Mouse (Mus musculus) E14TG2a.4 (cell line): ENCODE results near the gene Fam189a1.

Source experiments
- H3K27me3 ChIP-seq: 2 replicates; pipeline ENCODE4 v1.6.1; 2014; ENCODE audit warnings: low read length, control low read depth; ENCODE audit not compliant: insufficient read depth
- H3K36me3 ChIP-seq: 2 replicates; pipeline ENCODE4 v1.6.1; 2014; ENCODE audit warnings: low read length, control low read depth; ENCODE audit not compliant: insufficient read depth
- H3K4me1 ChIP-seq: replicated peaks from 2 replicates; pipeline ENCODE4 v1.6.1; 2014; ENCODE audit warnings: low read depth, low read length, control low read depth
- H3K4me3 ChIP-seq: replicated peaks from 2 replicates; pipeline ENCODE4 v1.5.1; 2014; ENCODE audit warnings: mild to moderate bottlenecking, low read length
- H3K9me3 ChIP-seq: 2 replicates; pipeline ENCODE4 v1.6.1; 2014; ENCODE audit warnings: low read length, control low read depth
- CTCF ChIP-seq: conservative IDR thresholded peaks from 2 replicates; pipeline ENCODE4 v1.5.1; 2014; ENCODE audit warnings: low read length
- NANOG ChIP-seq: IDR thresholded peaks from 2 replicates; pipeline ENCODE4 v1.6.1; 2014; ENCODE audit warnings: borderline replicate concordance, low read length, mixed read lengths
- POU5F1 ChIP-seq: IDR thresholded peaks from 2 replicates; pipeline ENCODE4 v1.6.1; 2014; ENCODE audit warnings: low read length, borderline replicate concordance

Fam189a1 gene

GRCm38 (mm10) chr7:64840946-64841659 lies 315.3 kb downstream of the Fam189a1 start:
- Histone ChIP-seq H3K4me3 (no peak overlapping the region), H3K27me3 (no peaks in the 10 kb centered on the region), H3K9me3 (peaks cover 24% of the 10 kb centered on the region), H3K36me3 (peaks cover 3% of the 10 kb centered on the region; the same call in 1 of the 2 replicates), H3K4me1 (peaks cover 47% of the 10 kb centered on the region)
- TF ChIP-seq NANOG (no peak), POU5F1 (no peak), CTCF (no peak)

- Histone ChIP-seq H3K4me3 (peak overlapping the region; percentile 56; the same call in 1 of the 2 replicates), H3K9me3 (peaks cover 24% of the 10 kb centered on the region), H3K4me1 (peaks cover 51% of the 10 kb centered on the region), H3K27me3 (no peaks in the 10 kb centered on the region), H3K36me3 (peaks cover 3% of the 10 kb centered on the region; the same call in 1 of the 2 replicates)
- no peak for TF ChIP-seq POU5F1
- TF ChIP-seq NANOG: no peak
- no peak for TF ChIP-seq CTCF
Observed at GRCm38 (mm10) chr7:64840576-64840895, 315.8 kb downstream of the Fam189a1 start.

DNA sequence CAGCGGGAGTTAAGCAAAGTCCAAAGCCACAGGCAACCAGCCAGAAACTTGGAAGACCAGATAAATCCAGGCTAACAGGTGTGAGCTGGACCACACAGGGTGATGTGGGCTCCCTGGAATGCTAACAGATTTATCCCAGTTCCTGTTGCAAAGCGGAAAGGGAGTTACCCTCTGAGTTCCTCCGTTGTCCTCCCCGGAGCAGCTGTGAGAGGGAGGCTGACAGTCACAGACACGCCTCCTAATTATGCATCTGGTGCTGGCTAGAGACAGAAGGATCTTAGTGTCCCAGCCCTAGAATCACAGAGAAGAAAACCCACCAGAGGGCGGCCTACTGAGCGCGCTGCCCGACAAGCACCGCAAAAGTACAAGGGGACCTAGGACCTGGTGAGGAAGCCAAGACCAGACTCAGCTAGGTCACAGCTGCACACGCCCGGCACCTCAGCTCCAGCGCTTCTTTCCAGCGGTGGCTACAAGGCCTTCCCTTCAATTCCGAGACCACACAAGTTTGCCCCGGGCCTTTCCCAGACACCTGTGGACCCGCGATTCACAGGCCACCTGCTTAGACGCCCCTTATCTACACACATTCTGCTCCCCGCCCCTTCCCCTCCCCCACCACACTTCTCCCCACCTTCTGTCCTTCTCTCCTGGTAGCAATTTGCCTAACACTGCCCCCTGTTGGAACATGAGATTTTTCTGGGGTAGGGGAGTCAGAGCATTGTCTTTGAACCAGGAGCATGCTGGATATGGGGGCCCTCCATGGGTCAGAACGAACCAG lies 316.4 kb downstream of the Fam189a1 start:
- Histone ChIP-seq H3K9me3 (peaks cover 24% of the 10 kb centered on the region), H3K4me1 (peaks cover 51% of the 10 kb centered on the region), H3K36me3 (peaks cover 3% of the 10 kb centered on the region; the same call in 1 of the 2 replicates), H3K27me3 (no peaks in the 10 kb centered on the region), H3K4me3 (peak overlapping the region; percentile 56)
- TF ChIP-seq NANOG (0 out of 2 replicates have a peak, but pooled peaks have one; percentile 5), CTCF (0 out of 2 replicates have a peak, but pooled peaks have one; percentile 11), POU5F1 (no peak)

DNA sequence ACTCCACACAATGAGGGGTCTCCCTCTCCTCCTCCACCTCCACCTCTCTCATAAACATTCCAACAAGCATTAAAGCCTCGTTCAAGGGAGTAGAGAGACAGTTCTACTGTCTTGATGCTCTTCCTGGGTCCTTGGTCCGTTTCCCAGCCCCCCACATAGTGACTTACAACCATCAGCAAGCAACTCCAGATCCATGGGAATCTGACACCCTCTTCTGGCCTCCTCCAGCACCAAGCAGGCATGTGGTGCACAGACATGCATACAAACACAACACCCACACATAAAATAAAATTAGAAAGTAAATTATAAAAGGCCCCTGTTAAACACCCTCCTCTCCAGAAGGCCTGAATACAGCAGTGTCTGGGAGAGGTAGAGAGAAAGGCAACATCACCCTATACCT lies 317.1 kb downstream of the Fam189a1 start:
- peaks cover 51% of the 10 kb centered on the region for H3K4me1 ChIP-seq
- no peaks in the 10 kb centered on the region for H3K27me3 ChIP-seq
- H3K4me3 ChIP-seq: peak overlapping the region; percentile 56; the same call in 1 of the 2 replicates
- H3K9me3 ChIP-seq: peaks cover 22% of the 10 kb centered on the region
- H3K36me3 ChIP-seq: peaks cover 3% of the 10 kb centered on the region; the same call in 1 of the 2 replicates
- no peak for TF ChIP-seq NANOG
- no peak for TF ChIP-seq POU5F1
- TF ChIP-seq CTCF: no peak

DNA sequence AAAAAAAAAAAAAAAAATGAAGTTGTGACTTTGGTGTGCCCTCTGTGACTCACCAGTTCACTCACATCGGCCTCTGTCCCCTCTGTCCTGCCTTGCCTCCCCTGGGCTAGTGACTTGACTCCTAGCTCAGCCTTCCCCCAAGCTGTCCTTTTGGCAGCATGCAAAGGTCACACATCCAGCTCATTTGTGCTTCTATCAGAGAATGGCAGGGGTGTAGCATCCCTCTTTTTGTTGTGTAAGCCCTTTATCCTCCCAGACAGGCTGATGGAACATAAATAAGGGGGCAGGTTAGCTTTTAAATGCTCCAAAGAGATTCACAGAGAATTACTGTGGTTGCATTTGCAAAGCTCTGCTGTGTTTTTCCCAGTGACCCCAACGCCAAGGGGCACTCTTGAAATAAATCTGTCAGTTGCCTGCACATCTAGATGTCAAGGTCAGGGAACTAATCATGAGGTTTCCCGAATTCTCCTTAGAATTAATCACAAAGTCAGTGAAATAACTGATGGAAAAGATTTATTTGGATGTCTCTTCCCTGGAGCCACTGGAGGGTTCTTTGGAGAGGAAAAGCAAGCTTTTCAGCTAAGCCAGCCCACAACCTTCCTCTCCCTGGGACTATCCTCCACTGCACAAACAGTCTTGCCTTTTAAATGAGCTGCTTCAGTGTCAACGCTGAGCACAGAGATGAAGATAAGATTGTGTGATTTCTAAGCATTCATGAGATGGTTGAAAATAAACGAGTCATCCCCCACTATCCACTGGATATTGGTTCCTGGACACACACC lies 326.0 kb downstream of the Fam189a1 start:
- no peak overlapping the region; the same call in 1 of the 2 replicates for H3K4me3 ChIP-seq
- H3K36me3 ChIP-seq: no peaks in the 10 kb centered on the region
- TF ChIP-seq NANOG (peak; percentile 59), POU5F1 (no peak)

DNA sequence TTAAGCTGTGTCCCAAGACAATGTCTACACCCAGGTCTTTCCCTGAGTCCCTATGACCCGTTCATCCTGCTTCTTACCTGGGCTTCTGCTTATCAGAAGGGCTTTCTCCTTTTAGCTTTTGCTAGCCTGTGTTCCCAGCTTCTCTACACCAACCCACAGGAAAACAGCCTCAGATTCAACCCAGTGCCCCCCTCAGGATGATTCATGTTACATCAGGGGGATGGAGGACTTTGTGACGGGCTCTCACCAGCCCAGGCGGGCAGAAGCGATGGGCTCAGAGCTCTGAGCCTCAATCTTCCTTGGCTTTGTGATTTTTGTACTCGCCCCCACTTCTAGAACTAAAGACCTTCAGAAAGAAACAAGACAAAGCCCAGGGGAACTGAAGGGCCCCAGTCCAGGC lies 335.3 kb downstream of the Fam189a1 start:
- H3K4me1 ChIP-seq: 0 out of 2 replicates have a peak, but pooled peaks cover 3% of the 10 kb centered on the region
- H3K27me3 ChIP-seq: no peaks in the 10 kb centered on the region
- H3K9me3 ChIP-seq: no peaks in the 10 kb centered on the region
- TF ChIP-seq CTCF (peak; percentile 30), NANOG (no peak)
- no peak overlapping the region for H3K4me3 ChIP-seq
- H3K36me3 ChIP-seq: no peaks in the 10 kb centered on the region

More for the DNA sequence above, 326.0 kb downstream of the Fam189a1 start:
- no peaks in the 10 kb centered on the region for H3K27me3 ChIP-seq
- peaks cover 33% of the 10 kb centered on the region for H3K4me1 ChIP-seq
- no peaks in the 10 kb centered on the region for H3K9me3 ChIP-seq

GRCm38 (mm10) chr7:64819683-64820082 lies 336.7 kb downstream of the Fam189a1 start:
- Histone ChIP-seq H3K4me1 (0 out of 2 replicates have a peak, but pooled peaks cover 3% of the 10 kb centered on the region), H3K4me3 (no peak overlapping the region), H3K27me3 (no peaks in the 10 kb centered on the region), H3K9me3 (no peaks in the 10 kb centered on the region), H3K36me3 (no peaks in the 10 kb centered on the region)
- TF ChIP-seq CTCF (no peak), POU5F1 (no peak), NANOG (no peak)

DNA sequence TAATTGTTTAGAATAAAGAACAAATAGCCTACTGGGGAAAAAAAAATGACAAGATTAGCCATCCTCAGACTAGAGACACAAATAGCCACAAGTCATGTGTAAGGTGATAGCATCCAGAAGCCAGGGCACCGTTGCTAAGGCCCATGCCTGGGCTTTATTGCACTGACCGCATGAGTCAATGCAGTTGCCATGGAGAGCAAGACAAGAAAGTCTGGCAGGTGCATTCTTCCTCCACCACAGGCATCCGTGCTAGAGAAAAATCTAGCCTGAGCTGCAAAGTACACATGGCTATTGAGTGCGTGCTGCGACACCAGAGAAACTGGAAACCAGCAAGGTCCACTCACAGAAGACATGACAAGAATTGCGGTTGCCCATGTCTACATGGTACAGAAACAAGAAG lies 347.5 kb downstream of the Fam189a1 start:
- H3K36me3 ChIP-seq: no peaks in the 10 kb centered on the region
- no peaks in the 10 kb centered on the region for H3K4me1 ChIP-seq
- H3K9me3 ChIP-seq: no peaks in the 10 kb centered on the region
- H3K27me3 ChIP-seq: peaks cover 5% of the 10 kb centered on the region; the same call in 1 of the 2 replicates
- no peak overlapping the region for H3K4me3 ChIP-seq
- TF ChIP-seq CTCF (no peak), POU5F1 (no peak), NANOG (no peak)
